Mouse (Mus musculus) heart, embryonic 12.5 days (tissue): Measurements from ENCODE around the gene Srp54a. TPM values are rescaled to one million over a fixed set of nuclear protein-coding genes. Genes with fewer than 3 reads are reported as not detected.
"Not testable (repeated sequence)": the region's sequence is repeated elsewhere in the genome, so short reads cannot be mapped to it uniquely, and the experiment has no call there.

Source experiments
- ATAC-seq: fragments of 200-750 bp; cut with Nextera tagmentation; 2 replicates; pipeline ENCODE4 v1.8.0; 2017; ENCODE audit warnings: moderate TSS enrichment, moderate library complexity; ENCODE audit not compliant: insufficient number of reproducible peaks, low FRiP score
- H3K27ac ChIP-seq: fragments of 300-500 bp; sonication (generic); 2 replicates; pipeline ENCODE4 v1.5.1; 2016; ENCODE audit warnings: mild to moderate bottlenecking, moderate library complexity; ENCODE audit not compliant: poor library complexity, severe bottlenecking
- H3K27me3 ChIP-seq: fragments of 300-500 bp; sonication (generic); replicated peaks from 2 replicates; pipeline ENCODE4 v1.6.1; 2016; ENCODE audit warnings: mild to moderate bottlenecking, moderate library complexity
- H3K36me3 ChIP-seq: fragments of 300-500 bp; sonication (generic); 2 replicates; pipeline ENCODE4 v1.6.1; 2016; ENCODE audit warnings: mild to moderate bottlenecking, moderate library complexity
- H3K4me1 ChIP-seq: fragments of 300-500 bp; sonication (generic); replicated peaks from 2 replicates; pipeline ENCODE4 v1.6.1; 2016; ENCODE audit warnings: mild to moderate bottlenecking
- H3K4me2 ChIP-seq: fragments of 300-500 bp; sonication (generic); 2 replicates; pipeline ENCODE4 v1.6.1; 2016; ENCODE audit warnings: mild to moderate bottlenecking, moderate library complexity
- H3K4me3 ChIP-seq: fragments of 300-500 bp; sonication (generic); 2 replicates; pipeline ENCODE4 v1.5.1; 2016; ENCODE audit warnings: mild to moderate bottlenecking
- H3K9ac ChIP-seq: fragments of 300-500 bp; sonication (generic); 2 replicates; pipeline ENCODE4 v1.6.1; 2016; ENCODE audit warnings: mild to moderate bottlenecking, moderate library complexity
- H3K9me3 ChIP-seq: fragments of 300-500 bp; sonication (generic); replicated peaks from 2 replicates; pipeline ENCODE4 v1.6.1; 2016; ENCODE audit warnings: mild to moderate bottlenecking, moderate library complexity
- WGBS: fragments of 180-500 bp; shearing (Covaris S2); methylation state at CpG from one replicate; pipeline ENCODE4 v1.1.7; 2016; 5-methylcytosine and 5-hydroxymethylcytosine counted together
- polyA plus RNA-seq: library from polyadenylated mRNA; unstranded; fragments of >200 nt; fragmentation: Nextera tagmentation; extraction: Ambion mirVana; gene quantifications from 2 replicates; pipeline ENCODE4 v1.2.1, GENCODE M21; 2016

Srp54a gene
- polyA plus RNA-seq, 1 experiment from 2014 or later = 126 TPM

DNA sequence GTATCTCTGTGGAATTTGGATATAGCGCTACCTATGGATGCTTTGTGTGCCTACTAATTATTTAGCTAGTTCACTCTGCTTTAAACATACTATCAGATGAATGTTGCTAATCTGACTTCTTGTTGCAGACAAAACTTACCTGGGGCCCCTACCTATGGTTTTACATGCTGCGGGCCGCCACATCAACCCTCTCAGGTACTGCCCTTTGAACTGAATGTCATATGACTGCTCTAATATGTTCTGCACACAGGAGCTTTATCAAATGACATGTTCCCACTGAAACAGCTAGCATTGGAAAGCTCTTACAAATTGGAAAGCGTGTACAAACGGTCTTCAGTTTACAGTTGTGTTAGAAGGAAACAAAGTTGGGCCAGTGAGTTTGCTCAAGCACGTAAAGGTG lies 55.5 kb downstream of the Srp54a start:
- H3K9ac ChIP-seq, H3K4me2 ChIP-seq, H3K27ac ChIP-seq, ATAC-seq, H3K27me3 ChIP-seq, H3K4me3 ChIP-seq, H3K4me1 ChIP-seq, H3K36me3 ChIP-seq, H3K9me3 ChIP-seq: not testable (repeated sequence)
- no CpG with 5 or more reads among the region's 6 CpGs for WGBS

- H3K9ac ChIP-seq, ATAC-seq, H3K9me3 ChIP-seq: not testable (repeated sequence)
Observed at GRCm38 (mm10) chr12:55137859-55138258, 57.8 kb downstream of the Srp54a start.

DNA sequence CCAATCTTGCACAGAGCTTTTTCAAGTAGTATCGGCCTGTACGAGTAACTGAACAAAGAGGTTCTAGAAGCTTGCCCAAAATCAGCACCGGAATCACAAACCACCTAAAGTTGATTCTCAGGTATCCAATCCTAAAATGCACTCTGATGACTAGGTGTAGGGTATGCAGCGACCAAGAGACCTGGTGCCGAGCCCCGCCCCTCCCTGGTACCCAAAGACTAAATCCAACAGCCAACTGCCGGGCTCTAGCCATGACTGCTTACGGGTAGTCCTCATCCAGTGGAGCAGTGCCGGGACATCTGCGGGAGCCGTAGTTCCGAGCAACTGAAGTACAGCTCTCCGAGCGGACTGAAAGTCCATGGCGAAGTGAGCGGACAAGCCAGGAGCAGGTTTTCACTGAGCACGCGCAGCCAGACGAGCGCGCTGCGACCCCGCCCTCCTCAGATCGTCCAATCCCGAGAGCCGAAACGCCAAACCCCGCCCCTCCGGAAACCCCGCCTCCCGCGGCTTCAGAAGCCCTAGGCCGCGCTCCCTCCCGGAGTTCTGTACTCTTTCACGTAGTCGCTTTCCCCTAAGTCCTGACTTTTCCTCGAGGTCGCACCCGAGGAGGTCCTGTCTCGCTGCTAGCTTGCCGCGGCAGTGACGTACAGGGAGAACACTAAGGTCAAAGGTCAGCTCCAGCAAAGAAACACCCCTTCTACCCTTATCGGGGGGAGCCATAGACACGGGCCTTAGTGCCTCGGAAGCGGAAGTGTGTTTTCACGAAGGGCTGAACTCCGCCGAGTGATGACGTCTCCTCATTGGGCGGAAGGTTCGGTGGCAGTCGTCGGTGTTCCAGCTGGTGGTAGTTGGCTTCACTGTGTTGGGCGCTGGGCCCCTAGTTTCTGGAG lies 74.7 kb downstream of the Srp54a start, which contains the start of gene Srp54b:
Gene Srp54b (plus strand): TSS at position 546 of the 890 bp plus-strand sequence.
- H3K4me2 ChIP-seq, H3K36me3 ChIP-seq, H3K9ac ChIP-seq, H3K9me3 ChIP-seq, H3K27me3 ChIP-seq, H3K4me1 ChIP-seq, H3K27ac ChIP-seq: not testable (repeated sequence)
- H3K4me3 ChIP-seq = peak within 1 kb of the TSS; percentile 37
- peak; percentile 97 for ATAC-seq
- no CpG with 5 or more reads among the region's 57 CpGs for WGBS

More at GRCm38 (mm10) chr12:55137859-55138258, 57.8 kb downstream of the Srp54a start:
- not testable (repeated sequence) for H3K27me3 ChIP-seq, H3K4me2 ChIP-seq, H3K36me3 ChIP-seq, H3K27ac ChIP-seq, H3K4me3 ChIP-seq, H3K4me1 ChIP-seq
- WGBS = no CpG with 5 or more reads among the region's 6 CpGs

DNA sequence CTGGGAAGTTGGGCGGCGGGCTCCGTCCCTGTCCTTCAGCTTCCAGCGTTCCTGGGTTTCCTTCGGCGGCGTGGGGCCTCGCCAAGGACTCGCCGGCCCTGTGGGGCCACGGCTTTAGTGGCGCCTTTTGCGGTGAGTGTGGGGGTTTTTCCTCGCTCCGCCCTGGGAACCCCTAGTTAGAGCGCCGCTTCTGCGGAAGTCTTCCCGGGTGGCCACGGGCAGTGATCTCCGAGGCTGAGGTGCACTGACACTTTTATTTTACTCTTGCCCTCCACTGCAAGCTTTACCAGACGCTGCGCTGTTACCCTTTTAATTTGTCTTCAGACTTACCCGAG lies 75.4 kb downstream of the Srp54a start:
- not testable (repeated sequence) for H3K9me3 ChIP-seq, H3K27ac ChIP-seq, H3K27me3 ChIP-seq, H3K36me3 ChIP-seq, H3K4me1 ChIP-seq, H3K9ac ChIP-seq, H3K4me2 ChIP-seq
- peak; percentile 49 for ATAC-seq
- H3K4me3 ChIP-seq = peak overlapping the region; percentile 37
- under 1% methylated on average over 13 of the region's 24 CpGs for WGBS

Other genes with a start within 250 kb of the Srp54a start
- gene Cfl2, start 217.4 kb upstream of the Srp54a start, polyA plus RNA-seq = 405 and 431 TPM in 2 replicates
- not detected in 2 replicates for gene Gm20403, start 93.7 kb upstream of the Srp54a start, polyA plus RNA-seq
- 15.5 and 19.5 TPM in 2 replicates for gene Baz1a, start 65.9 kb upstream of the Srp54a start, polyA plus RNA-seq
- gene 2700097O09Rik, start 152 bp upstream of the Srp54a start, polyA plus RNA-seq = 22.8 and 26.8 TPM in 2 replicates
- gene Fam177a, start 44.2 kb downstream of the Srp54a start, polyA plus RNA-seq = 18.1 and 19.0 TPM in 2 replicates
- gene Srp54b, start 74.8 kb downstream of the Srp54a start, polyA plus RNA-seq = 48.5 and 51.2 TPM in 2 replicates
- gene 1700047I17Rik2, start 119.3 kb downstream of the Srp54a start, polyA plus RNA-seq = 0.54 TPM in 1 of 2 replicates, not detected in the other
- gene Srp54c, start 149.9 kb downstream of the Srp54a start, polyA plus RNA-seq = 58.5 and 65.2 TPM in 2 replicates
- gene 1110008L16Rik, start 219.3 kb downstream of the Srp54a start, polyA plus RNA-seq = 12.1 and 12.2 TPM in 2 replicates
- 11.6 and 12.7 TPM in 2 replicates for gene Ppp2r3c, start 222.7 kb downstream of the Srp54a start, polyA plus RNA-seq